Mouse (Mus musculus): Measurements from ENCODE around the gene Grik5. TPM values are rescaled to one million over a fixed set of nuclear protein-coding genes. Genes with fewer than 3 reads are reported as not detected.

The Grik5 gene
- polyA plus RNA-seq, 1 experiment from 2014 or later: 17.1 TPM

Small RNA genes lying within 50 kb of the gene (microRNA-seq; reads per million reads assigned to microRNA genes)
- gene Mir6537 (not detected), gene Mir7046 (not detected), gene Mir7047 (not detected)

Other genes starting within 250 kb of the Grik5 start
- gene Gm9844, start 210.1 kb downstream of the Grik5 start, polyA plus RNA-seq (2015; fragmentation: Nextera tagmentation; extraction: Ambion mirVana): 27.2 and 27.9 TPM in 2 replicates
- not detected in 2 replicates for gene Lypd4, start 202.4 kb downstream of the Grik5 start, polyA plus RNA-seq (2015; fragmentation: Nextera tagmentation; extraction: Ambion mirVana)
- gene Dmrtc2, start 202.3 kb downstream of the Grik5 start, polyA plus RNA-seq (2015; fragmentation: Nextera tagmentation; extraction: Ambion mirVana): not detected in 2 replicates
- gene Rps19, start 188.0 kb downstream of the Grik5 start, polyA plus RNA-seq (2015; fragmentation: Nextera tagmentation; extraction: Ambion mirVana): 1,460 and 1,591 TPM in 2 replicates
- 0.20 and 0.34 TPM in 2 replicates for gene Cd79a, start 175.0 kb downstream of the Grik5 start, polyA plus RNA-seq (2015; fragmentation: Nextera tagmentation; extraction: Ambion mirVana)
- 74.4 and 82.0 TPM in 2 replicates for gene Arhgef1, start 169.4 kb downstream of the Grik5 start, polyA plus RNA-seq (2015; fragmentation: Nextera tagmentation; extraction: Ambion mirVana)
- 0.22 and 1.3 TPM in 2 replicates for gene Gm4881, start 127.9 kb downstream of the Grik5 start, polyA plus RNA-seq (2015; fragmentation: Nextera tagmentation; extraction: Ambion mirVana)
- gene Rabac1, start 99.6 kb downstream of the Grik5 start, polyA plus RNA-seq (2015; fragmentation: Nextera tagmentation; extraction: Ambion mirVana): 195 and 196 TPM in 2 replicates
- 181 and 191 TPM in 2 replicates for gene Atp1a3, start 66.4 kb downstream of the Grik5 start, polyA plus RNA-seq (2015; fragmentation: Nextera tagmentation; extraction: Ambion mirVana)
- gene Zfp574, start 221 bp upstream of the Grik5 start, polyA plus RNA-seq (2015; fragmentation: Nextera tagmentation; extraction: Ambion mirVana): 35.8 and 40.8 TPM in 2 replicates
- gene Pou2f2, start 107.4 kb upstream of the Grik5 start, polyA plus RNA-seq (2015; fragmentation: Nextera tagmentation; extraction: Ambion mirVana): 17.4 and 17.5 TPM in 2 replicates
- 17.7 and 18.0 TPM in 2 replicates for gene Dedd2, start 148.3 kb upstream of the Grik5 start, polyA plus RNA-seq (2015; fragmentation: Nextera tagmentation; extraction: Ambion mirVana)
- gene Zfp526, start 149.1 kb upstream of the Grik5 start, polyA plus RNA-seq (2015; fragmentation: Nextera tagmentation; extraction: Ambion mirVana): 1.9 and 2.0 TPM in 2 replicates
- 16.2 and 17.4 TPM in 2 replicates for gene Gsk3a, start 165.5 kb upstream of the Grik5 start, polyA plus RNA-seq (2015; fragmentation: Nextera tagmentation; extraction: Ambion mirVana)
- 4.8 and 5.5 TPM in 2 replicates for gene Erf, start 178.4 kb upstream of the Grik5 start, polyA plus RNA-seq (2015; fragmentation: Nextera tagmentation; extraction: Ambion mirVana)
- gene Cic, start 195.4 kb upstream of the Grik5 start, polyA plus RNA-seq (2015; fragmentation: Nextera tagmentation; extraction: Ambion mirVana): 53.2 and 54.4 TPM in 2 replicates
- gene Pafah1b3, start 225.6 kb upstream of the Grik5 start, polyA plus RNA-seq (2015; fragmentation: Nextera tagmentation; extraction: Ambion mirVana): 521 and 550 TPM in 2 replicates
- 1.6 and 2.1 TPM in 2 replicates for gene Prr19, start 229.1 kb upstream of the Grik5 start, polyA plus RNA-seq (2015; fragmentation: Nextera tagmentation; extraction: Ambion mirVana)
- 30.9 and 32.3 TPM in 2 replicates for gene Tmem145, start 233.8 kb upstream of the Grik5 start, polyA plus RNA-seq (2015; fragmentation: Nextera tagmentation; extraction: Ambion mirVana)
- 22.3 and 23.3 TPM in 2 replicates for gene Megf8, start 244.8 kb upstream of the Grik5 start, polyA plus RNA-seq (2015; fragmentation: Nextera tagmentation; extraction: Ambion mirVana)